Mouse (Mus musculus) forebrain, embryonic 10.5 days (tissue): Measurements from ENCODE around the gene Nhlrc2. TPM values are rescaled to one million over a fixed set of nuclear protein-coding genes. Genes with fewer than 3 reads are reported as not detected.
A peak's percentile ranks its signal among the peaks of the same experiment; 100 is the strongest.

ENCODE experiments used
- DNase-seq: peaks from one replicate; pipeline ENCODE4 v3.0.0-alpha.2; 2017; ENCODE audit warnings: low spot score; ENCODE audit errors: extremely low spot score
- H3K27ac ChIP-seq: fragments of 300-500 bp; sonication (generic); 2 replicates; pipeline ENCODE4 v1.5.1; 2016; ENCODE audit warnings: mild to moderate bottlenecking
- H3K27me3 ChIP-seq: fragments of 300-500 bp; sonication (generic); 2 replicates; pipeline ENCODE4 v1.6.1; 2016; ENCODE audit warnings: mild to moderate bottlenecking; ENCODE audit not compliant: poor library complexity, severe bottlenecking
- H3K36me3 ChIP-seq: fragments of 300-500 bp; sonication (generic); replicated peaks from 2 replicates; pipeline ENCODE4 v1.6.1; 2016; ENCODE audit warnings: mild to moderate bottlenecking, moderate library complexity
- H3K4me1 ChIP-seq: fragments of 300-500 bp; sonication (generic); 2 replicates; pipeline ENCODE4 v1.6.1; 2016
- H3K4me3 ChIP-seq: fragments of 300-500 bp; sonication (generic); 2 replicates; pipeline ENCODE4 v1.5.1; 2016; ENCODE audit warnings: mild to moderate bottlenecking, moderate library complexity
- H3K9me3 ChIP-seq: fragments of 300-500 bp; sonication (generic); 2 replicates; pipeline ENCODE4 v1.6.1; 2016; ENCODE audit warnings: mild to moderate bottlenecking, moderate library complexity
- WGBS: fragments of 180-500 bp; shearing (Covaris S2); methylation state at CpG from one replicate; pipeline ENCODE4 v1.1.7; 2016; 5-methylcytosine and 5-hydroxymethylcytosine counted together
- polyA plus RNA-seq: library from polyadenylated mRNA; unstranded; fragments of >200 nt; fragmentation: Nextera tagmentation; extraction: Ambion mirVana; gene quantifications from 2 replicates; pipeline ENCODE4 v1.2.1, GENCODE M21; 2016

Gene Nhlrc2
- polyA plus RNA-seq, 1 experiment from 2014 or later: 13.7 TPM

- Histone ChIP-seq H3K36me3 (peaks cover 37% of the 10 kb centered on the region), H3K27me3 (no peaks in the 10 kb centered on the region), H3K27ac (no peak overlapping the region), H3K9me3 (no peaks in the 10 kb centered on the region), H3K4me3 (no peak overlapping the region), H3K4me1 (peaks cover 21% of the 10 kb centered on the region)
- no peak for DNase-seq
- WGBS: 92% methylated on average over 13 of the region's 13 CpGs
Measured at GRCm38 (mm10) chr19:56544681-56545388, 3.2 kb upstream of the Nhlrc2 start.

- Histone ChIP-seq H3K9me3 (no peaks in the 10 kb centered on the region), H3K4me3 (no peak overlapping the region), H3K4me1 (peaks cover 30% of the 10 kb centered on the region), H3K27me3 (no peaks in the 10 kb centered on the region), H3K27ac (no peak overlapping the region), H3K36me3 (peaks cover 36% of the 10 kb centered on the region)
- DNase-seq: no peak
Measured at GRCm38 (mm10) chr19:56546031-56546430, 2.0 kb upstream of the Nhlrc2 start.

GRCm38 (mm10) chr19:56547456-56548229 is 418 bp upstream of the Nhlrc2 start, which contains the start of gene Dclre1a:
Gene Dclre1a, minus strand, starts transcription at chr19:56548222.
- Histone ChIP-seq H3K4me3 (peak within 1 kb of the TSS; percentile 99), H3K4me1 (peaks cover 30% of the 10 kb centered on the region), H3K36me3 (peaks cover 38% of the 10 kb centered on the region), H3K27me3 (no peaks in the 10 kb centered on the region), H3K9me3 (no peaks in the 10 kb centered on the region), H3K27ac (peak within 1 kb of the TSS; percentile 99)
- WGBS: 11% methylated on average over 20 of the region's 20 CpGs
- DNase-seq: peak; percentile 68

- no peak for DNase-seq
- 32% methylated on average over 18 of the region's 18 CpGs for WGBS
Measured at GRCm38 (mm10) chr19:56549033-56549680, 1.1 kb downstream of the Nhlrc2 start.

GRCm38 (mm10) chr19:56553177-56553576 is 5.1 kb downstream of the Nhlrc2 start:
- Histone ChIP-seq H3K36me3 (peaks cover 70% of the 10 kb centered on the region), H3K4me1 (peaks cover 19% of the 10 kb centered on the region), H3K27me3 (no peaks in the 10 kb centered on the region), H3K27ac (no peak overlapping the region), H3K4me3 (no peak overlapping the region), H3K9me3 (no peaks in the 10 kb centered on the region; the same call in 1 of the 2 replicates)
- 98% methylated on average over 3 of the region's 3 CpGs for WGBS
- no peak for DNase-seq

More at GRCm38 (mm10) chr19:56549033-56549680, 1.1 kb downstream of the Nhlrc2 start:
- peak overlapping the region; percentile 99 for H3K4me3 ChIP-seq
- peaks cover 30% of the 10 kb centered on the region for H3K4me1 ChIP-seq
- H3K27me3 ChIP-seq: no peaks in the 10 kb centered on the region
- peaks cover 45% of the 10 kb centered on the region for H3K36me3 ChIP-seq
- H3K9me3 ChIP-seq: no peaks in the 10 kb centered on the region; the same call in 1 of the 2 replicates
- H3K27ac ChIP-seq: peak overlapping the region; percentile 99

GRCm38 (mm10) chr19:56555972-56556371 is 7.9 kb downstream of the Nhlrc2 start:
- DNase-seq: no peak
- peaks cover 90% of the 10 kb centered on the region for H3K36me3 ChIP-seq
- H3K27me3 ChIP-seq: no peaks in the 10 kb centered on the region
- H3K9me3 ChIP-seq: no peaks in the 10 kb centered on the region; the same call in 1 of the 2 replicates
- H3K4me3 ChIP-seq: no peak overlapping the region
- no peaks in the 10 kb centered on the region for H3K4me1 ChIP-seq
- H3K27ac ChIP-seq: no peak overlapping the region
- WGBS: 95% methylated on average over 5 of the region's 5 CpGs

GRCm38 (mm10) chr19:56562433-56563138 is 14.5 kb downstream of the Nhlrc2 start:
- WGBS: 94% methylated on average over 9 of the region's 9 CpGs
- H3K9me3 ChIP-seq: no peaks in the 10 kb centered on the region
- DNase-seq: no peak
- H3K4me1 ChIP-seq: no peaks in the 10 kb centered on the region
- H3K4me3 ChIP-seq: no peak overlapping the region
- peaks cover 56% of the 10 kb centered on the region for H3K36me3 ChIP-seq
- H3K27ac ChIP-seq: no peak overlapping the region
- no peaks in the 10 kb centered on the region for H3K27me3 ChIP-seq

- no peak for DNase-seq
- H3K4me1 ChIP-seq: no peaks in the 10 kb centered on the region
- no peak overlapping the region for H3K27ac ChIP-seq
- no peaks in the 10 kb centered on the region for H3K27me3 ChIP-seq
- H3K36me3 ChIP-seq: peaks cover 47% of the 10 kb centered on the region
- no peak overlapping the region for H3K4me3 ChIP-seq
- H3K9me3 ChIP-seq: no peaks in the 10 kb centered on the region
- 92% methylated on average over 3 of the region's 3 CpGs for WGBS
Measured at GRCm38 (mm10) chr19:56563469-56563868, 15.4 kb downstream of the Nhlrc2 start.

- Histone ChIP-seq H3K4me3 (no peak overlapping the region), H3K36me3 (peaks cover 30% of the 10 kb centered on the region), H3K27me3 (no peaks in the 10 kb centered on the region), H3K4me1 (no peaks in the 10 kb centered on the region), H3K27ac (no peak overlapping the region), H3K9me3 (no peaks in the 10 kb centered on the region)
- WGBS: 81% methylated on average over 6 of the region's 6 CpGs
- DNase-seq: no peak
Measured at GRCm38 (mm10) chr19:56565358-56565757, 17.3 kb downstream of the Nhlrc2 start.

GRCm38 (mm10) chr19:56566041-56566440 is 18.0 kb downstream of the Nhlrc2 start:
- no peak for DNase-seq
- Histone ChIP-seq H3K36me3 (peaks cover 34% of the 10 kb centered on the region), H3K27ac (no peak overlapping the region), H3K27me3 (no peaks in the 10 kb centered on the region), H3K4me3 (no peak overlapping the region), H3K4me1 (no peaks in the 10 kb centered on the region), H3K9me3 (no peaks in the 10 kb centered on the region)
- WGBS: 91% methylated on average over 4 of the region's 4 CpGs

- Histone ChIP-seq H3K27ac (no peak overlapping the region), H3K4me1 (no peaks in the 10 kb centered on the region), H3K36me3 (peaks cover 34% of the 10 kb centered on the region), H3K4me3 (no peak overlapping the region), H3K9me3 (no peaks in the 10 kb centered on the region), H3K27me3 (no peaks in the 10 kb centered on the region)
- DNase-seq: no peak
- WGBS: 89% methylated on average over 6 of the region's 6 CpGs
Measured at GRCm38 (mm10) chr19:56566940-56567339, 18.9 kb downstream of the Nhlrc2 start.

- WGBS: 96% methylated on average over 8 of the region's 8 CpGs
- Histone ChIP-seq H3K4me1 (no peaks in the 10 kb centered on the region), H3K36me3 (peaks cover 45% of the 10 kb centered on the region), H3K27me3 (no peaks in the 10 kb centered on the region), H3K4me3 (no peak overlapping the region), H3K9me3 (no peaks in the 10 kb centered on the region), H3K27ac (no peak overlapping the region)
- DNase-seq: no peak
Measured at GRCm38 (mm10) chr19:56570781-56571180, 22.7 kb downstream of the Nhlrc2 start.
